13 mouse cellular contexts compared by ENCODE assay signal in genomic region chr17:24007391-24007790, GRCm38 (mm10). TPM values are rescaled to one million over a fixed set of nuclear protein-coding genes. Genes with fewer than 3 reads are reported as not detected.
DNase-seq lines count a peak whose midpoint lies in the region; ATAC-seq and TF ChIP-seq lines count a peak whose summit lies in the region.
"Had no signal": no experiment of that assay in that cellular context is flagged by ENCODE, and none has a peak within 500 bp of the region (broad histone marks: within the 10 kb centered on the region; RNA-seq: fewer than 3 reads in every experiment).

No protein-coding gene starts in this region.

- 82% methylated on average over 1 of the region's 1 CpGs for WGBS in spleen, adult 2 months
- WGBS in liver, embryonic 15.5 days (ENCODE audit: insufficient replicate concordance): 53% methylated on average over 1 of the region's 1 CpGs
- 78% methylated on average over 1 of the region's 1 CpGs for WGBS in stomach, embryonic 15.5 days

- H3K4me2 ChIP-seq in liver, embryonic 15.5 days: no peak overlapping the region
- no peak overlapping the region for H3K4me2 ChIP-seq in stomach, embryonic 15.5 days
- H3K4me2 ChIP-seq: heart, embryonic 11.5 days; limb, embryonic 15.5 days had no signal

- no peak for DNase-seq in spleen, adult 2 months (ENCODE audit: low read depth in 1 of 2, low spot score in 2 of 2)
- no peak for DNase-seq in spleen, adult 18-20 months
- DNase-seq in adrenal gland, postnatal 10 days: peak; percentile 67
- no peak for DNase-seq in urinary bladder, postnatal 10 days (ENCODE audit: low spot score)
- no peak for DNase-seq in left cerebral cortex, postnatal 25 days (ENCODE audit: low spot score in 2 of 2)
- DNase-seq in cerebellum, postnatal 25 days: no peak

- H3K36me3 ChIP-seq in spleen, adult 2 months (ENCODE audit: control insufficient read depth, insufficient read depth, low read length): no peaks in the 10 kb centered on the region
- H3K36me3 ChIP-seq in liver, embryonic 15.5 days (replicated peaks): no peaks in the 10 kb centered on the region
- no peaks in the 10 kb centered on the region for H3K36me3 ChIP-seq in stomach, embryonic 15.5 days
- H3K36me3 ChIP-seq: embryonic facial prominence, embryonic 10.5 days; limb, embryonic 15.5 days had no signal

- intact Hi-C loops in left cerebral cortex, postnatal 25 days (cut with DNase I): no loop called here

- H3K9me3 ChIP-seq in liver, embryonic 15.5 days (replicated peaks): no peaks in the 10 kb centered on the region
- H3K9me3 ChIP-seq in stomach, embryonic 15.5 days: no peaks in the 10 kb centered on the region
- H3K9me3 ChIP-seq: embryonic facial prominence, embryonic 10.5 days; limb, embryonic 15.5 days had no signal

- no peak for TF ChIP-seq POLR2A in spleen, adult 2 months (IDR thresholded peaks at IDR 0.05; ENCODE audit: low read depth, low read length)

- no peaks in the 10 kb centered on the region for H3K27me3 ChIP-seq in spleen, adult 2 months (ENCODE audit: control insufficient read depth, insufficient read depth, low read length)
- H3K27me3 ChIP-seq in liver, embryonic 15.5 days: no peaks in the 10 kb centered on the region
- no peaks in the 10 kb centered on the region for H3K27me3 ChIP-seq in stomach, embryonic 15.5 days (replicated peaks)
- H3K27me3 ChIP-seq: limb, embryonic 15.5 days had no signal

- H3K27ac ChIP-seq in spleen, adult 2 months (ENCODE audit: insufficient read depth, low read length): peak overlapping the region; percentile 61
- no peak overlapping the region for H3K27ac ChIP-seq in liver, embryonic 15.5 days (replicated peaks)
- H3K27ac ChIP-seq in stomach, embryonic 15.5 days: no peak overlapping the region
- H3K27ac ChIP-seq: embryonic facial prominence, embryonic 10.5 days; limb, embryonic 15.5 days had no signal

- TF ChIP-seq CTCF in spleen, adult 2 months (IDR thresholded peaks at IDR 0.05; ENCODE audit: extremely low read depth, insufficient read depth, insufficient read length, insufficient replicate concordance): no peak

- H3K4me3 ChIP-seq in spleen, adult 2 months (ENCODE audit: extremely low read depth, insufficient read depth, insufficient read length): no peak overlapping the region
- H3K4me3 ChIP-seq in liver, embryonic 15.5 days (replicated peaks): no peak overlapping the region
- no peak overlapping the region for H3K4me3 ChIP-seq in stomach, embryonic 15.5 days (replicated peaks)
- H3K4me3 ChIP-seq: embryonic facial prominence, embryonic 10.5 days; limb, embryonic 15.5 days had no signal

- peaks cover 4% of the 10 kb centered on the region; the same call in 1 of the 2 replicates for H3K4me1 ChIP-seq in spleen, adult 2 months (ENCODE audit: control insufficient read depth, insufficient read depth, insufficient read length)
- no peaks in the 10 kb centered on the region for H3K4me1 ChIP-seq in liver, embryonic 15.5 days (replicated peaks)
- H3K4me1 ChIP-seq in stomach, embryonic 15.5 days: no peaks in the 10 kb centered on the region
- H3K4me1 ChIP-seq: embryonic facial prominence, embryonic 10.5 days; limb, embryonic 15.5 days had no signal

- ATAC-seq in liver, embryonic 15.5 days (ENCODE audit: insufficient read depth): peak; percentile 44
- ATAC-seq in stomach, embryonic 15.5 days (ENCODE audit: insufficient read depth, low FRiP score, low read depth): peak; percentile 70
- ATAC-seq: forebrain, embryonic 16.5 days; midbrain, embryonic 16.5 days had no signal

- H3K9ac ChIP-seq in liver, embryonic 15.5 days: no peak overlapping the region
- H3K9ac ChIP-seq in stomach, embryonic 15.5 days: no peak overlapping the region
- H3K9ac ChIP-seq: limb, embryonic 15.5 days had no signal

RNA-seq across cellular contexts. Expression of gene Prss22, which starts 9.5 kb away (rescaled TPM):
- polyA plus RNA-seq in spleen, adult 2 months (2012; rRNA removed): 0.06 TPM in 1 of 2 replicates, not detected in the other
- not detected for total RNA-seq in adrenal gland, postnatal 10 days (2021)
- not detected in 2 replicates for polyA plus RNA-seq in liver, embryonic 15.5 days (2015; fragmentation: Nextera tagmentation; extraction: Ambion mirVana)
- polyA plus RNA-seq in stomach, embryonic 15.5 days (2015; fragmentation: Nextera tagmentation; extraction: Ambion mirVana): 1.9 and 3.0 TPM in 2 replicates
- total RNA-seq in left cerebral cortex, postnatal 25 days (2021): 1 to 10 TPM; 1.2 to 1.6 TPM
- polyA plus RNA-seq: forebrain, embryonic 16.5 days; heart, embryonic 11.5 days; midbrain, embryonic 16.5 days had no signal

RNA-seq across cellular contexts. Expression of gene Prss30, which starts 27.0 kb away (rescaled TPM):
- 10.8 and 13.6 TPM in 2 replicates for polyA plus RNA-seq in spleen, adult 2 months (2012; rRNA removed)
- total RNA-seq in adrenal gland, postnatal 10 days (2021): under 1 TPM in 1 of 2 experiments, not detected in 1; 0.24 TPM
- 0.14 TPM in 1 of 2 replicates, not detected in the other for polyA plus RNA-seq in liver, embryonic 15.5 days (2015; fragmentation: Nextera tagmentation; extraction: Ambion mirVana)
- polyA plus RNA-seq in stomach, embryonic 15.5 days (2015; fragmentation: Nextera tagmentation; extraction: Ambion mirVana): 0.45 TPM in 1 of 2 replicates, not detected in the other
- under 1 TPM; 0.30 to 0.44 TPM for total RNA-seq in left cerebral cortex, postnatal 25 days (2021)
- polyA plus RNA-seq: embryonic facial prominence, embryonic 10.5 days; heart, embryonic 11.5 days; limb, embryonic 15.5 days had no signal

RNA-seq across cellular contexts. Expression of gene Prss27, which starts 30.6 kb away (rescaled TPM):
- 0.07 TPM in 1 of 2 replicates, not detected in the other for polyA plus RNA-seq in spleen, adult 2 months (2012; rRNA removed)
- under 1 TPM; 0.70 to 0.99 TPM for total RNA-seq in adrenal gland, postnatal 10 days (2021)
- polyA plus RNA-seq in liver, embryonic 15.5 days (2015; fragmentation: Nextera tagmentation; extraction: Ambion mirVana): not detected in 2 replicates
- polyA plus RNA-seq in stomach, embryonic 15.5 days (2015; fragmentation: Nextera tagmentation; extraction: Ambion mirVana): 2.4 and 6.3 TPM in 2 replicates
- total RNA-seq in left cerebral cortex, postnatal 25 days (2021): not detected

RNA-seq across cellular contexts. Expression of gene Sbpl, which starts 52.3 kb away (rescaled TPM):
- not detected in 2 replicates for polyA plus RNA-seq in spleen, adult 2 months (2012; rRNA removed)
- total RNA-seq in adrenal gland, postnatal 10 days (2021): not detected
- polyA plus RNA-seq in liver, embryonic 15.5 days (2015; fragmentation: Nextera tagmentation; extraction: Ambion mirVana): not detected in 2 replicates
- not detected in 2 replicates for polyA plus RNA-seq in stomach, embryonic 15.5 days (2015; fragmentation: Nextera tagmentation; extraction: Ambion mirVana)
- total RNA-seq in left cerebral cortex, postnatal 25 days (2021): not detected
- polyA plus RNA-seq: embryonic facial prominence, embryonic 10.5 days; forebrain, embryonic 16.5 days; heart, embryonic 11.5 days; limb, embryonic 15.5 days; midbrain, embryonic 16.5 days had no signal
